Mouse (Mus musculus): ENCODE results near the gene Zfp366.
A peak's percentile ranks its signal among the peaks of the same experiment; 100 is the strongest.

The Zfp366 gene

DNA sequence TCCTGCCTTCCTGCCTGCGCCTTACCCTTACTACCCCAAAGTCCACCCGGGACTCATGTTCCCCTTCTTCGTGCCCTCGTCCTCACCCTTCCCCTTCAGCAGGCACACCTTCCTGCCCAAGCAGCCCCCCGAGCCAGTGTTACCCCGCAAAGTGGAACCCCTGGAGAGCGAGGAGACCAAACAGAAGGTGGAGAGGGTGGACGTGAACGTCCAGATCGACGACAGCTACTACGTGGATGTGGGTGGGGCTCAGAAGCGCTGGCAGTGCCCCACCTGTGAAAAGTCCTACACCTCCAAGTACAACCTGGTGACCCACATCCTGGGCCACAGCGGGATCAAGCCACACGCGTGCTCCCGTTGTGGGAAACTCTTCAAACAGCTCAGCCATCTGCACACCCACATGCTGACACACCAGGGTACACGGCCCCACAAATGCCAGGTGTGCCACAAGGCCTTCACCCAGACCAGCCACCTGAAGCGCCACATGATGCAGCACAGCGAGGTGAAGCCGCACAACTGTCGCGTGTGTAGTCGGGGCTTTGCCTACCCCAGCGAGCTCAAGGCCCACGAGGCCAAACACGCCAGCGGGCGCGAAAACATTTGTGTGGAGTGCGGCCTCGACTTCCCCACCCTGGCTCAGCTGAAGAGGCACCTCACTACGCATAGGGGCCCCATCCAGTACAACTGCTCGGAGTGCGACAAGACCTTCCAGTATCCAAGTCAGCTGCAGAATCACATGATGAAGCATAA is 44.4 kb downstream of the Zfp366 start:
- no peak for DNase-seq

DNA sequence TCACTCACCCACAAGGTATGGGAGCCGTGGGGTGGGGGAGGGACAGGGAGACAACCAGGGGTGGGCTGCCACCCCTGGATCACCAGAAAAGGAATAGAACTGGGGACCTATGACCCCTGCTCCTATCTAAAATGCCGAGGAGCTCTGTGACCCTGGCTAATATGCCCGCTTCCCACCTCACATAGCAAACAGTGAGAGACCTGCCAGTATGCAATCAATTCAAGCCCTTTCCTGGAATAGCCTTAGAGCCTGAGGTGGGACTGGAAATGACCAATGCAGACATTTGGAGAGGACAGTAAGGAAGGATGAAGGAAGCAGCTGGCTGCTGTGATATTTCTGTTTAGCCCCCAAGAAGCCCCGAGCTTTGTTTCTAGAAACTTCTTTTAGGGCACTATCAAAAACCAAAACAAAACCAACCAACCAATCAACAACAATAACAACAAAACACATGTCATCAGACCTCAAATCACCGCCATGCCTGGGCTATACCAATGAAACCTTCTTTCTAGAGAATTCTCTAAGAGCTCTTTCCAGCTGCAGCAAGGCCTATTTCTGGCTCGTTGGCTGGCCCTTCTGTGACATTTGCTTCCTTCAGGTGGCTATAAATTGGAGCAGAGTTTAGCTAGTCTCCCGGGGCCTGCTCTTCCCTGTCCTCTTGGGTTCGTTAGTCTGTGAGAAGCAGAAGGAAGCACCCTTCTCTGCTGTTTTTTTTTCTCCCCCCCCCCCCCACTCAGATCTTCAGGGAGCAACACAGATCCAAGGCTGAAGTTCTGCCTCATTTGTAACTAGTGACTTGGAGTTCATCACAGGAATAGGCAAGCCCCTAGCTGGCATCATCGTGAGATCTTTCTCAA is 45.2 kb downstream of the Zfp366 start:
- DNase-seq: no peak

DNA sequence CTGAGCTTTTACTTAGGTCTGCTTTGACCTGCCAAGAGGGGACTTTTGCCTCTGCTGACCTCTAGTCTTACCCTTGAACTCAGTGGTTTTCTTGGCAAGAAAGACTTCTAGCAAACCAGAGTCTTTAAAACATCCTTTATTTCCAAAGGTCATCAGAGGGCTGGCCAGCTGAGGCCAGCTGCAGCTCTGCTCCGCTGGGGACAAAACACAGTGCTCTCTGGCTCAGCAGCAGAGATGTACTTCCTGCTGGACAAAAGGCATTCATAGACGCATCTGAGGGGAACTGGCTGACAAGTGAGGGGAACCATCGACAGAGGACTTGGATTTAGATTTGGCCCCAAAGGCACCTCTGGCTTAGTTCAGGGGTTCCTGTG is 45.9 kb downstream of the Zfp366 start:
- DNase-seq: no peak

DNA sequence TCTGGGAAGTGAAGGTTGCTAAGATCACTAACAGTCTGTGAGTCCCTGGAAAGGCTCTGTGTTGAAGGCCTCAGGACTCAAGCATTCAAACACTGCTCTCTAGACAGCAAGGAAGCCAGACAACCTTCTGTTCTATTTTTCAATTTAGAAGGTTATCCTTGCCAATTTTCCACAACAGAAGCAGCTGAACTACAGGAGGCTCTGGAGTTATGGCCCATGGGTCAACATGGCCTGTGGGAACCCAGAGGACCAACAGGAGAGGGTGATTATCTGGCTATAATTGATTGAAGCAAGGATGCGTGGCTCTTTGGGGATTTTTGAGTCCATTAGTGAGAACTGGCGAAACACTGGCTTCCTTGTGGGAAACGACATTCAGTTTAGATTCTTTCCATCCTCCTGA is 48.7 kb downstream of the Zfp366 start:
- no peak for DNase-seq

DNA sequence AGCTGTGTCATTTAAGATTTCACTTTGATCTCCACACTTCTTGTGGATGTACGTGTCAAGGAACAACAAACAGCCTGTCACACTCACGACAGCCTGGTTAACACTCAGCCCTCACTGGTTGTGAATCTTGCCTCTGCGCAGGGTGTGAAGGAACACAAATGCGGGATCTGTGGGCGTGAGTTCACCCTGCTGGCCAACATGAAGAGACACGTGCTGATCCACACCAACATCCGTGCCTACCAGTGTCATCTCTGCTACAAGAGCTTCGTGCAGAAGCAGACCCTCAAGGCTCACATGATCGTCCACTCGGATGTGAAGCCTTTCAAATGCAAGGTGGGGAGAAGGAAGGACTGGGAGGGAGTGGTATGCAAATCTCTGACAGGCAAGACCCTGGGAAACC is 49.3 kb downstream of the Zfp366 start:
- DNase-seq: no peak

DNA sequence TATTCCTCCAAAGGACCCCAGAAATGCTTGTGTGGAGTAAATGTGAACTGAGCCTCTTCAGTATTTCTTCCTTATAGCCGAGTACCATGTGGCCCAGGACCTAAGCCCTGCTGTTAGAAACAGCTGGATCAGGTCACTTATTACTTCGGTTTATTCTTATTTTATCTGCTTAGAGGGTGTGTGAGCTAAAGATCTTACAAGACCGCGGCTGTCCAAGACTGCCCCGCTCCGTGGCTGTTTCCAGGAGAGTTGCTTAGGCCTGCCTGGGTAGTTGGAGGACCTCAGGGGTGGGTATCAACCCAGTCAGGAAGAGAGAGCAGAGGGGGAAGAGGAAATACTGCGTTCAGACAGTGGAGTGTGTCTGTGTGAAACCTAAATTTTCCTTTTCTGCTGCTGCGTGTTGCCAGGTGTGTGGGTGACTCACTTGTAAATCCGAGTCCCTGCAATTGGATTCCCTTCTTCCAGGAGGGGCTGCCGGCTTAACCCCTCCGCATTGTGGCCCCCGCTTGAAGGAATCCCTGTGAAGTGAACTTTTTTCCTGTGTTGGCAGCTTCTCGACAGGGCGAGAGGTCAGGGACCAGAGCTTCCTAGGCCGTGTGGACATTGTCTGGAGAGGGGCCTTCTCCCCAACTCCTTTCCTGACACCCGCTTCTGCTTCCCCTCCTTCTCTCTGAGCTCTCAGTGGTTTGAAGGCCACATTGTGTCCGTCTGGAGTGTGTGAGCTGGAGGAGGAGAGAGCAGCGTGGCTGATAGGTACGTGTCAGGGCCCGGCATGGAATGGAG is 51.0 kb downstream of the Zfp366 start:
- DNase-seq: peak; percentile 46

DNA sequence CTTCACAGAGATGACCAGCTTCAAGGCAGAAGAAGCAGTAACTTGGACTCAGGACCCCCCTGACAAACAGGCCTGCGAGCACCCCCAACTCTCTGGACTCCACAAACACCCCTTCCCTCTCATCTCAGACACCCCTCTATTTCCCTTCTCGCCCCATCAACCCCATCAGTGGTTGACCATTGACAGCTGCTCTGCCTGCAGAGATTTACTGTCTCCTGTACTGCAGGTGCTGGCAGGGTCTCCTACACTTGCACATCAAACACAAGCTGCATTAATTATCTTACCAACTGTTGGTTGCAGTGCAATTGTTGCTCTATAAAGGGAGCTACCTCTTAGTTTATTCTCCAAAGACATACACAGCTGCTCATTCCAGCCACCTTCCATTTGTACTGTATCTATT is 51.6 kb downstream of the Zfp366 start:
- no peak for DNase-seq

DNA sequence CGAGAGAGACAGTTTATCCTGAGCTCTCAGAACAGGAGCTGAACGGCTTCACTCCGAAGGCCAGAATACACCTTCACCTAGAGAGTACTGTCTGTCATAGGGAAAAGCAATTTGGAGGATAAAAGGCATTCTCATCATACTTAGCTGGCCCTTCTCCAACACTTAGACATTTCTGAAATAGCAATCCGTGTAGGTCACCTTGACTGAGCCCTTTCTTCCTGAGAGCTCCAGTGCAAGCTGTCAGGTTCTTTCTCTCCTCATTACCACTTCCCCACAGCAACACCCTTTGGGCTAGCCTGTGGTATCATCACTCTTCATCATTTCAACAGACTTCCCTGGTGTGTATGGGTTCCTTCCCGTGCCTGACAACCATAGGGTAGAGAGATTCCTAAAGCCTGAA is 52.5 kb downstream of the Zfp366 start:
- no peak for DNase-seq

DNA sequence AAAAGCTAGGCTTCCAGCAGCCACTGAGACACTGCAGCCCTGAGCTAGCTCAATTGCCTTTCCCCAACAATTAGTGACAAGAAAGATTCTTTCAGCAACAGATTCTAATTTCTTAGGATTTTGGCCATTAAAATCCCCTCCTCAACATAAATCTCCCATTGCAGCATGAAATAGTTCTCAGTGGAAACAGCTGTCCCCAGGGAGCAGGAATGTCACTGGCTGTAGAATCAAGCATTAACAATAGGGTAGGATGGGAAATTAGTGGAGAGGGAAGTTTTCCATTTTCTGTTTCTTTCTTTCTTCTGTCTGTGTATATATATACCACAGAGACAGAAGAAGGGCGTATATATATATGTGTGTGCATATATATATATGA is 53.2 kb downstream of the Zfp366 start:
- DNase-seq: no peak

DNA sequence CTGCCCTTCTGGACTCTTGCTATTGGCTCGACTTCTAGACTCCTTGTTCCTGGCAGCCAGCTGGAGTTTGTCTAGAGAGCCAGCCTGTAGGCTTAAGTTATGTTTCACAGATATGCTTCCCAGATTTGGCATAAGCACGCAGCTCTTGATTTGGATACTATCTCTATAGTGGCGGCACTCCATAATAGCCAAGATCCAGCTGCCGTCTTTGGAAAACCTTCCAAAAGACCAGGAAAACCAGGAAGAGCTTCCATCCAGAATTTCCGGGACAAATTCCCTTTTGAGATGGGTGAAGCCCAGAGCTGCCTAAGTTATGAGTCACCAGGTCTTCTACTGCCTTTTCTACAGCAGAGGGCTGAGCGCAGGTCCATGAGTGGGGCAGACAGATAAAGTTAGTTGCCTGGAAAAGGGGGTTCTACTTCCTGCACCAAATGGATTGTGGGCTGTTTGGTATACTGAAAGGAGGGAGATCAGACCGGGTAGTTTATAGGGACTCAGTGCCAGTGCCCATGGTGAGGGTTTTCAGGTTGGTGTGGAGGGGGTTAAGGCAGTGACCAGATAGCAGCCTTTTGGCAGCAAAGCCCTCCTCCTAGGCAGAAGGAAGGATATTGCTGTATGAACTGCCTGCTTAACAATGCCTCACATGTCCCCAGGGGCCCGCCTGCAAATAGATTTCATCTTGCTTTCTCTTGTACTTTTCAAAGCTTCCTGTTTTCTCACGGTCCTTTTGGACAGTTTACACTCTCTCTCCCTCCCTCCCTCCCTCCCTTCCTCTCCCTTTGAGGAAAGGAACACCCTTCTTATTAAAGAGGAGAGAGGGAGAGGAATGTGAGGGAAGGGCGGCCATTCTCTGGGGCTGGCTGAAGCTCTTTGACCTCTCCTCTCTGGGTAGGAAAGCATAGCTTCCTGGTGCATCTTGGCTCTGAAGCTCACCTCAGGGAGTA is 53.9 kb downstream of the Zfp366 start:
- DNase-seq: peak; percentile 26

DNA sequence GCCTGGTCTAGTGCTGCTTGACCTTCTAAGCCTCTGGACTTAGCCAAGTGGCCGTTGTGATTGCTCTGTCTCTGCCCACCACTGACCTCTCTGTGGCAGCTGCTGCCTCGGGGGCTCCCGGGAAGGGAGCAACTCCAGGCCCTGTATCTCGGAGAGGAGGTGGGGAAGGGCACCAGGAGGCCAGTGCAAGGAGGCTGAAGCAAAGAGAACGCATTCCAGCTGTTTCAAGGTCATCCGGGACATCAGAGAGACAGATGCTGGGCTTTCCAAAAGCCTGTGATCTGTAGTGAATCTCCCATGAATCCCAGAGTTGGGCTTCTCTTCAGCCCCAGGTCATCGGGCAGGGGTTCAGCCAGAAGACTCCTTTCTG is 54.5 kb downstream of the Zfp366 start:
- no peak for DNase-seq

DNA sequence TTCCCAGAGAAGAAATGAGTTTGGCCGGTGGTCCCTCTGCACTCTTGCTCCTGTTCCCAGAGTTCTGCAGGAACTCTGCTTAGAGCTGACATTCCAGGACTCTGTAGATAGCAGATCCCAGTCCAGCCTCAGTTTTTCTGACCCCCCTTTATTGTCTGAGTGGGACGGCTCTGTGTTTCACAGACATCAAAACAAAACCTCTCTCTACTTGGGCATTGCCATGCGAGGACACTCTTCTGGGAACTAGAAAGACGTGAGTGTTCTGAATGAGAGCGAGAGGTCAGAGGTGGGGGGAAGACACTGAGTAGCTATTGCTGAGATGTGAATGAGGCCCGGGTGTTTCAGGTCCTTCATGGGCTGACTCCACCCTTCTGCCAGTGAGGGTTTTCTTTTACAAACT is 55.1 kb downstream of the Zfp366 start:
- no peak for DNase-seq

DNA sequence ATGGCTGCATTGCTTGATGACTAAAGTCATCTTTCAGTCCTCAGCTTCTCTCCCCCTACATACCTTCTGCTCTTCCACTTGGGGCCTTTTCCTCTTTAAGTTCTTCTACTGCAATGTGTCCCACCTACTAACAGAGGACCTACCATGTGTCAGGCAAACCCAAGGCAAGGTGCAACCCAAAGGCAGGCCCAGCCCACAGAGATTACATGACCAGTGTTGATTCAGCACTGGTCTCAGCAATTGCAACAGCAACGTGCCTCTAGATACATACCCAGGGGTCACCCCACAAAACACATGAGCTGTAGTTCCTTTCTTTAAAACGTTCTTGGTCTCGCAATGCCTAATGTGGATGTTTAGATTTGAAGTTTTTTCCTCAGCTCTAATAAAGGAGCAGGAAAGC is 57.4 kb downstream of the Zfp366 start:
- DNase-seq: no peak

DNA sequence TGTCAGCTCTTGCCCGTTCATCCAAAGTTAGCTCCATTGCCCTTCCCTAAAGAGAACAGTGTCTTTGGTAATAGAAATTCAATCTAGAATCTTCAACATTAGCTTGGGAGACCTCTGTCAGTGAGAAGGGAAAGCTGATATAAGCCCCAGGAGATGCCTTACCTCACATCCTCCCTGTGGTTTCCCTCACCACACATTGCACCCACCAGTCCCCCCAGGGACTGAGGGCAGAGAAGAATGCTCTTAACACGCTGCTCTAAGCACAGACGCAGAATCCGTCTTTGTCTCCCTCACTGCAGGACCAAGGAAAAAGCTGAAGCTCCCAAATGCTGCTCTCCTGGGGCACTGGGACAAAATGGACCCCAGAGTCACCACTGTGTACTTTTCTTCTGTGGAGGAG is 58.3 kb downstream of the Zfp366 start:
- no peak for DNase-seq

DNA sequence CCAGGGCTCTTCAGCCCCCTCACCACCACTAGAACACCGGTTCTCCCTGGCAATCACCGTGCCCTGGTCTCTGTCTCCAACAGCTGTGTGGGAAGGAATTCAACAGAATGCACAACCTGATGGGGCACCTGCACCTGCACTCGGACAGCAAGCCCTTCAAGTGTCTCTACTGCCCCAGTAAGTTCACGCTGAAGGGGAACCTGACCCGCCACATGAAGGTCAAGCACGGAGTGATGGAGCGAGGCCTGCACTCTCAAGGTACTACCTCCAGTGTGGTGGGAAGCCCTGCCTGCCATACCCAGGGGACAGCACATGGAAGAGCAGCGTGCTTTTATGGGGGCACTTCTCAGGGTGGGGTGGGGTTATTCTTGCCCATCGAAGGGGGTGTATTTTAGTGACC is 59.2 kb downstream of the Zfp366 start:
- DNase-seq: no peak

DNA sequence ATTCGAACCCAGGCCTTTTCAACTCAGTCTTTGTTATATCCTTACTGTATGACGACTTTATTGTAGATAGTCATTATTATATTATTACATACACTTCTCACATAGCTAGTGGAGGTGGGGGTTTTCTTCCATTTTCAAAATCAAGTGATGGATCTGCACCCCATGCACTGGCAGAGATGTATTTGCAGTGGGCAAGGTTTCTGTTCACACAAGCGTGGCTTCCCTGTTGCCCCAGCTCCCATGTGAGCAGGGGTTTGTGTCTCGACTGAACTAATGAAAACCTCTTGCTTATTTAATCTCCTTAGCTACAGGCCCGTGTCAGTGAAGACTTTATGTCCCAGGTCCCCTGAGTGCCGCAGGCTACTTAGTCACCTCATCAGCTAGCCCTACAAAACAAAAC is 59.8 kb downstream of the Zfp366 start:
- no peak for DNase-seq

DNA sequence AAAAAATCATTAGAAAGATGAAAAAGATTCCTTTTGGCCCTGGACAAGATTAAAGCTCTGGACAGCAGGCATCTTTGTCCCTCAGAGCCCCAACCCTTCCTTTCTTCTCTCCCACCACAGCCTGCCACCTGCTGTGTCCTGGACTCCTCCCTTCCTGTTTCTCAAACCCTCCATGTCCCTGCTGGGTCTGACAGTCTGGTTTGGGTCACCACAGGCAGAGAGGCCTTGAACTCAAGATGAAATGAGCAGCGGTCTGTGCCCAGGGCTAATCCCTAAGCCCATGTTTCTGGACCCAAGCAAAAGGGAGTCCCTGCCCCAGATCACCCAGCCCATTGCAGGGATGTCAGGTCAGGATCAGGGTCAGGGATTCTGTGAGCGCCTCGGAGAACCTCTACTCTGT is 60.3 kb downstream of the Zfp366 start:
- no peak for DNase-seq

DNA sequence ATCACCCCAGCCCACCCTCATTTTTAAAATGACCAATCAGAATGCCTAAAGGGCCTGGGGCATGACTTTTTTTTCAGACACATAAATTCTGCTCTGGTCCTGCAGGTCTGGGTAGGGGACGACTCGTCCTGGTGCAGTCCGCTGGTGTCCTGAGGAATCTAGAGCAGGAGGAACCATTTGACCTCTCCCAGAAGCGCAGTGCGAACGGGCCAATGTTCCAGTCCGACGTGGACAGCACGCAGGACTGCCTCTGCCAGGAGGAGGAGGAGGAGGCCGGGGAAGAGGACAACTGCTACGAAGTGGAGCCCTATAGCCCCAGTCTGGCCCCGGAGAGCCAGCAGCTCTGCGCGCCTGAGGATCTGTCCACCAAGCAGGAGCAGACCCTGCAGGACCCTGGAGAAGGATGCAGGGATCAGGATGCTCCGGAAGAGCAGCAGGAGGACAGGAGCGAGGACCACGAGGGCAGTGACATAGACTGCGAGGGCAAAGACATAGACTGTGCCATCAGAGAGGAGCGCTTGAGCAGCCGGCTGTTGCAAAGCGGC is 61.4 kb downstream of the Zfp366 start:
- DNase-seq: no peak

DNA sequence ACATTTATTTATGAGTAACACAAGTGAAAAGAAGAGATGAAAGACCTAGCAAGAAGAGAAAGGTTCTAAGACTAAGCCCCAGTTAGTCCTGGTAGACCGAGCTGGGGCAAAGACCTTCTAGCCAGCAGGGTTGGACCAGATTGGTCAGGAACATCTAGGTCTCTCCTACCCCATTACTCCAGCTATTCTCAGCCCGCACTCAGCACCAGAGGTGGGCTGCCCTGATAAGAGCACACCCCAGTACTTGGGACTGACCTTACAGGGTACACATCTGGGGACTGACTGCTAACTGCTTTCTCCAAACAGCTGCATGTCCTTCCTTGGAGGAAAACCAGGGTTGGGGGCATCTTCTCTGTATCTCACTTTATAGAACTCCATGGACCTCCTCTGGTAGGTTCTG is 66.2 kb downstream of the Zfp366 start:
- no peak for DNase-seq

DNA sequence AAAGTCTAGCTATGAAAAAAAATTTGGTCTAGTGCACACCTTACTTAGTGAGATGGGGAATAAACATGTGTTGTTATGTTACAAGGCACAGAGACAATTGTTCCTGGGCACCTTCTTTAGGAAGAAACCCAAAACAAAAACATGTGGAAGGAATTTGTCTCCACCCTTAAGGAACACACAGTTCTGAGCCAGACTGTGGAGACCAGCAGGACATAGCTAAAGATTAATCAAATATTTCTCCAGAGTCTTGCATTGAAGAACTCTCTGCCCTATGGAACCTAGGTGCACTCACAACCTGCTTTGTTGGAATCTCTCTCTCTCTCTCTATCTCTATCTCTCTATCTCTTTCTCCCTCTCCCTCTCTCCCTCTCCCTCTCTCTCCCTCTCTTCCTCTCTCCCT is 69.6 kb downstream of the Zfp366 start:
- DNase-seq: no peak

DNA sequence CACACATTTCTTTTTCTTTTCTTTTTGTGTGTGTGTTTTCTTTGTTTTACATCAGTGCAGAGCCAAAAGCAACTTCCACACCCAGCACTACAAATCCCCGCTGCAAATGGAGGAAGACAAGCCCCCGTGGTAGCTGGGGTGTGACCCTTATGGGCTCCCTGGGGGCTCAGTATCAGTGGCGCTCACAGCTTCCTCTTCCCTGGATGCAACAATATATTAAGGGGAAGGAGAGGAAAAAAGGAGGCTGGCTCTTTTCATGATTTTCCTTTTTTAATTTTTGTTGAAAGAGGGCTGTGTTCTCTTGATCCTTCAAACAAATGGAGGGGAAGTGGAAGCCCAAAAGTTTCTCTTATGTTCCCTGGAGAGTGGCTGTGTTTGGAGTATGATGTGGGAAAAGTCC is 70.2 kb downstream of the Zfp366 start:
- DNase-seq: no peak

DNA sequence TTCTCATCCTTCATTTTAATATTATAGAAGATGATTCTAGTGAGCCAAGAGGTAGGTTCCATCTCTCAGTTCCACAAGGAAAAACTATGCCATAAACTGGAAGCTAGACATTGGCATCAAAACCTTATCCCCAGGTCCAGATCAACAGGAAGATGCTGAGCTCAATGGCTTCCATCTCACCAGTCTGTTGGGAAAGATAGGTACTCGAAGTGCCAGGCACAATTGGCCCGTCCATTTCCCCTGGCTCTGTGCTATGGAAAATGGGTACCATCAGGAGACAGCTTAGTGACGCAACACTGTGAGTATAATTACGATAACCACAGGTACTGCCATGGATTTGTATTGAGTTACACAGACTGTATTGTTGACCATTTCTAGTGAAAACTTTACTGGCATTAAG is 72.3 kb downstream of the Zfp366 start:
- DNase-seq: no peak
